Mouse (Mus musculus) lung, embryonic 14.5 days (tissue): ENCODE results near the gene Gm49393. TPM values are rescaled to one million over a fixed set of nuclear protein-coding genes. Genes with fewer than 3 reads are reported as not detected.

ENCODE experiments used
- ATAC-seq: fragments of 200-750 bp; cut with Nextera tagmentation; 2 replicates; pipeline ENCODE4 v1.8.0; 2017; ENCODE audit warnings: mild to moderate bottlenecking, moderate TSS enrichment, moderate library complexity; ENCODE audit not compliant: insufficient read depth
- DNase-seq: peaks from one replicate; pipeline ENCODE4 v3.0.0-alpha.2; 2015
- H3K27ac ChIP-seq: fragments of 300-500 bp; sonication (generic); 2 replicates; pipeline ENCODE4 v1.5.1; 2014; ENCODE audit warnings: low read depth, mild to moderate bottlenecking, moderate library complexity
- H3K27me3 ChIP-seq: fragments of 300-500 bp; sonication (generic); 2 replicates; pipeline ENCODE4 v1.6.1; 2014; ENCODE audit warnings: low read length, control low read depth; ENCODE audit not compliant: insufficient read depth
- H3K36me3 ChIP-seq: fragments of 300-500 bp; sonication (generic); 2 replicates; pipeline ENCODE4 v1.6.1; 2014; ENCODE audit warnings: control low read depth; ENCODE audit not compliant: insufficient read depth
- H3K4me1 ChIP-seq: fragments of 300-500 bp; sonication (generic); 2 replicates; pipeline ENCODE4 v1.6.1; 2014; ENCODE audit warnings: antibody characterized with exemption, control low read depth; ENCODE audit not compliant: insufficient read depth
- H3K4me2 ChIP-seq: fragments of 300-500 bp; sonication (generic); 2 replicates; pipeline ENCODE4 v1.6.1; 2014; ENCODE audit warnings: mild to moderate bottlenecking
- H3K4me3 ChIP-seq: fragments of 300-500 bp; sonication (generic); 2 replicates; pipeline ENCODE4 v1.5.1; 2014; ENCODE audit warnings: low read depth, low read length
- H3K9ac ChIP-seq: fragments of 300-500 bp; sonication (generic); 2 replicates; pipeline ENCODE4 v1.6.1; 2014
- H3K9me3 ChIP-seq: fragments of 300-500 bp; sonication (generic); 2 replicates; pipeline ENCODE4 v1.6.1; 2016; ENCODE audit warnings: low read depth, low read length, control low read depth
- CTCF ChIP-seq: IDR thresholded peaks from 2 replicates; pipeline ENCODE4 v1.5.1; 2016; ENCODE audit warnings: antibody characterized with exemption, low read depth
- WGBS: fragments of 180-500 bp; shearing (Covaris S2); extraction: QIAGEN DNeasy Blood & Tissue Kit; methylation state at CpG from one replicate; pipeline ENCODE4 v1.1.7; 2014; 5-methylcytosine and 5-hydroxymethylcytosine counted together
- polyA plus RNA-seq: library from polyadenylated mRNA; unstranded; fragments of >200 nt; fragmentation: Nextera tagmentation; extraction: Ambion mirVana; gene quantifications from 2 replicates; pipeline ENCODE4 v1.2.1, GENCODE M21; 2014

Gm49393 gene
- polyA plus RNA-seq, 1 experiment from 2014 or later: not detected

- WGBS: 51% methylated on average over 3 of the region's 3 CpGs
- H3K27ac ChIP-seq: no peak overlapping the region
- no peak overlapping the region for H3K4me2 ChIP-seq
- no peaks in the 10 kb centered on the region for H3K4me1 ChIP-seq
- peak; percentile 47 for TF ChIP-seq CTCF
- H3K9me3 ChIP-seq: no peaks in the 10 kb centered on the region
- peak; percentile 9 for DNase-seq
- H3K4me3 ChIP-seq: no peak overlapping the region
- no peaks in the 10 kb centered on the region for H3K27me3 ChIP-seq
- ATAC-seq: no peak
- no peaks in the 10 kb centered on the region for H3K36me3 ChIP-seq
- no peak overlapping the region for H3K9ac ChIP-seq
These were observed 109.3 kb downstream of the Gm49393 start for GRCm38 (mm10) chr13:60826052-60826451.

DNA sequence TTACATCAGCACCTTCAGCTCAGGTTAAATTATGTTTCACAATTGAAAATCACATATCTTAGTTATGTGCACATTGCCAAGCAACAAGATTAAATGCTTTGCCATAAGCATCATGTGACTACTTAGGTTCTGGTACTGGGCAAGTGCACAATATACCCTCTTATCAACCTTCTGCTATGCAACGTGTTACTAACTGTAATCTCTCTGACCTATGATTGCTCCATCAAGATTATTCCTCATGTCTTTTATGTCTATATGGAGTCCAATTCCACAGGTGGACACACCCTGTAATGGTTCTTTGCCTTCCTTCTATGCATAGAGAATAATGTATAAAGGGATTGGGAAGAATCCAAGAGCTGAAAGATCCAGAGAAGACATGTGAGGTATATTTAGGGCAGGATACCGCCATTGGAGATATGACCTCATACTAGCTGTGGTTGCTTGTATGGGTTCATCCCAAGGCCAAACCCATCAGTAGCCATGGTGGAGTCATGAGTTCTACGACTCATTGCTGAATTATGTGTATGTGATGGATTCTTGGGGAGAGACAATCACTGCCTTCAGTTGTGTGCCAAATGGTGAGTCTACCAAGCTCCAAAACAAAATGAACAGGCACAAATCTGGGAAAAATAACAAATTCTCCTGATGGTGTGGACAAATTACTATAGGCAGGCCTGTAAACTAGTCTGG, 114.8 kb downstream of the Gm49393 start:
- Histone ChIP-seq H3K9ac (no peak overlapping the region), H3K27me3 (no peaks in the 10 kb centered on the region), H3K4me3 (no peak overlapping the region), H3K36me3 (no peaks in the 10 kb centered on the region), H3K9me3 (no peaks in the 10 kb centered on the region), H3K4me2 (no peak overlapping the region), H3K4me1 (no peaks in the 10 kb centered on the region), H3K27ac (no peak overlapping the region)
- ATAC-seq: no peak
- WGBS: 64% methylated on average over 3 of the region's 3 CpGs
- DNase-seq: no peak
- TF ChIP-seq CTCF: no peak

- H3K4me1 ChIP-seq: no peaks in the 10 kb centered on the region
- no peak for ATAC-seq
- no peaks in the 10 kb centered on the region for H3K27me3 ChIP-seq
- no peak overlapping the region for H3K4me2 ChIP-seq
- DNase-seq: peak; percentile 83
- 8% methylated on average over 7 of the region's 7 CpGs for WGBS
- H3K27ac ChIP-seq: no peak overlapping the region
- peak; percentile 67 for TF ChIP-seq CTCF
- H3K36me3 ChIP-seq: no peaks in the 10 kb centered on the region
- no peaks in the 10 kb centered on the region for H3K9me3 ChIP-seq
- no peak overlapping the region for H3K4me3 ChIP-seq
- no peak overlapping the region for H3K9ac ChIP-seq
These were observed 115.9 kb downstream of the Gm49393 start for GRCm38 (mm10) chr13:60819469-60819868.

DNA sequence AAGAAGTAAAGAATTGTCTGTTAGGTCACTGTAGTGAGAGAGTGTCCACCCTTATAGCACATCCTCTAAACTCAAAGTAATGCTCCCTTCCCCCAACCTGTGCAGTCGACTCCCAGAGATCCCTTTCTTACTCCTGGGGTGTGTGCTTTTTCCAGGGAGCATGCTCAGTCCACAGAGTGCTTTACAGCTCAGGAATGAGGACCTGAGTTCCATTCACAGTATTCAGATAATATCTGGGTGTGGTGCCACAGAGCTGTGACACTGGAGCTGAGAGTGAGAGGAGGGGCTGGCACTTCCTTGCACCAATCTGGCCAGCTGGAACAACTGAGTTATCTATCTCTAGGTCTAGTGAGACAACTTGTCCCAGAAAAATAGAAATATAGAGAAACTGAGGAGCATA, 121.7 kb downstream of the Gm49393 start:
- Histone ChIP-seq H3K9ac (no peak overlapping the region), H3K36me3 (no peaks in the 10 kb centered on the region), H3K27me3 (no peaks in the 10 kb centered on the region), H3K9me3 (no peaks in the 10 kb centered on the region), H3K27ac (no peak overlapping the region), H3K4me1 (no peaks in the 10 kb centered on the region), H3K4me2 (no peak overlapping the region), H3K4me3 (no peak overlapping the region)
- 42% methylated on average over 1 of the region's 1 CpGs for WGBS
- DNase-seq: no peak
- TF ChIP-seq CTCF: no peak
- no peak for ATAC-seq

DNA sequence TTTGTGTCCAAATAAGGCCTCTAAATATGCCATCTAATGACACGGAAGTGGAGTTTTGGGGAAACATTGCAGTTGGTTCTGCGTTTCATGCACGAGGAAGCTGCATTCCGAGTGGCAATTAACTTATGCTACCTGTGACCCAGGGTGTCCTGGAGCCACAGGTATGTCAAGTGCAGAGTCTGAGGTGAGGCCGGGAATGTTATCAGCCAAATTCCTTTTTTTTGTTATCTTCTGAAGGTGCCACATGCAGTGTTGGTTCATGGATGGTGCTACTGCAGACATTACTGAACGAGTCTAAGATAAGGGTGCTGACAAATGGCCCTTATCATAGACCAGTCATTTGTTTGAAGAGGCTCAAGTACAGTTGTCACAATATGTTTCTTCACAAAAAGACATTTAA, 122.6 kb downstream of the Gm49393 start:
- Histone ChIP-seq H3K27ac (no peak overlapping the region), H3K9ac (no peak overlapping the region), H3K9me3 (no peaks in the 10 kb centered on the region), H3K36me3 (no peaks in the 10 kb centered on the region), H3K4me3 (no peak overlapping the region), H3K4me1 (no peaks in the 10 kb centered on the region), H3K4me2 (no peak overlapping the region), H3K27me3 (no peaks in the 10 kb centered on the region)
- WGBS: 47% methylated on average over 6 of the region's 6 CpGs
- DNase-seq (no peak), ATAC-seq (no peak)
- TF ChIP-seq CTCF: no peak

GRCm38 (mm10) chr13:60809690-60810089, 125.7 kb downstream of the Gm49393 start:
- Histone ChIP-seq H3K4me2 (no peak overlapping the region), H3K4me1 (no peaks in the 10 kb centered on the region), H3K9me3 (no peaks in the 10 kb centered on the region), H3K9ac (no peak overlapping the region), H3K27me3 (no peaks in the 10 kb centered on the region), H3K36me3 (no peaks in the 10 kb centered on the region), H3K27ac (no peak overlapping the region), H3K4me3 (no peak overlapping the region)
- DNase-seq (no peak), ATAC-seq (no peak)
- 69% methylated on average over 2 of the region's 2 CpGs for WGBS
- TF ChIP-seq CTCF: no peak

Other genes starting within 250 kb of the Gm49393 start
- gene BC051665, start 149.2 kb downstream of the Gm49393 start, polyA plus RNA-seq: not detected in 2 replicates
- not detected in 2 replicates for gene Ctsll3, start 132.7 kb downstream of the Gm49393 start, polyA plus RNA-seq
- gene 4930486L24Rik, start 71.1 kb downstream of the Gm49393 start, polyA plus RNA-seq: not detected in 2 replicates
- 0.34 and 0.95 TPM in 2 replicates for gene Gm49392, start 38.7 kb downstream of the Gm49393 start, polyA plus RNA-seq
- 8.3 and 10.1 TPM in 2 replicates for gene Ctla2b, start 38.1 kb downstream of the Gm49393 start, polyA plus RNA-seq
- not detected in 2 replicates for gene Tpbpb, start 30.7 kb downstream of the Gm49393 start, polyA plus RNA-seq
- gene Gm49391, start 981 bp upstream of the Gm49393 start, polyA plus RNA-seq: 3.3 and 5.0 TPM in 2 replicates
- 79.7 and 92.1 TPM in 2 replicates for gene Ctla2a, start 1.0 kb upstream of the Gm49393 start, polyA plus RNA-seq
- not detected in 2 replicates for gene Tpbpa, start 6.4 kb upstream of the Gm49393 start, polyA plus RNA-seq
- gene Ctsj, start 70.4 kb upstream of the Gm49393 start, polyA plus RNA-seq: not detected in 2 replicates
- gene Ctsq, start 105.0 kb upstream of the Gm49393 start, polyA plus RNA-seq: not detected in 2 replicates
- not detected in 2 replicates for gene Ctsr, start 228.7 kb upstream of the Gm49393 start, polyA plus RNA-seq